Mouse (Mus musculus): ENCODE data around the gene Tnni3k. TPM values are rescaled to one million over a fixed set of nuclear protein-coding genes. Genes with fewer than 3 reads are reported as not detected.

Tnni3k gene
- total RNA-seq, 1 experiment, result not detected

DNA sequence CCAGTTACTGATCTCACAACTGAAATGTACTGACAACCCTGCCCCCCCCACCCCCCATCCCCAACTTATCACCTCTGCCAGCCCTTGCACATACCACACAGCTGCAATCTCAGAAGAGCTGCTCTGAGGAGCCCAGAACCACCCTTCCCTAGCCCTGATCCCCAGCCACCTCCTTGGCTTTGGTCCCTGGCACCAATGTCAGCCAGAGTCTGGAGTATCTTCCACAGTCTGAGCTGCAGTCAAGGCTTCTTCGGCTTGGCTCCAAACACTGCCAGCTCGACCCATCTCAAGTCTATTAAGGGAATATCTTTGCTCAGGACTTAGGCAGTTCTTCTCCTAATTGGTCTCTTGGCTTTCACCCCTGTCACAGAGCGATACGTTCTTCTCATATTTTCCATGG is 261.6 kb downstream of the Tnni3k start:
- Histone ChIP-seq H3K9me3 (ENCODE audit: control insufficient read depth, insufficient read depth, low read depth, low read length) (no peaks in the 10 kb centered on the region), H3K36me3 (ENCODE audit: control insufficient read depth, insufficient read depth, low read length, poor library complexity, severe bottlenecking) (no peaks in the 10 kb centered on the region), H3K4me3 (ENCODE audit: insufficient read depth in 1 of 2, low read depth in 1 of 2, low read length in 2 of 2, poor library complexity in 1 of 2, severe bottlenecking in 1 of 2) (no peak overlapping the region), H3K27ac (ENCODE audit: insufficient read depth, low read depth, low read length, poor library complexity, severe bottlenecking) (no peak overlapping the region), H3K4me1 (ENCODE audit: control insufficient read depth in 2 of 2, insufficient read depth in 2 of 2, low read length in 2 of 2, poor library complexity in 1 of 2) (no peaks in the 10 kb centered on the region), H3K9ac (ENCODE audit: insufficient read depth, low read depth, low read length, poor library complexity, severe bottlenecking) (no peak overlapping the region)
- TF ChIP-seq ZC3H11A (IDR thresholded peaks at IDR 0.05; ENCODE audit: borderline replicate concordance, low read depth, low read length) (no peak), HCFC1 (IDR thresholded peaks at IDR 0.05; ENCODE audit: borderline replicate concordance, insufficient read depth, low read length) (no peak), MAFK (IDR thresholded peaks at IDR 0.05; ENCODE audit: insufficient read depth, low read depth, low read length) (no peak), ZNF384 (IDR thresholded peaks at IDR 0.05; ENCODE audit: low read depth, low read length) (no peak), CHD2 (IDR thresholded peaks at IDR 0.05; ENCODE audit: low read depth, low read length) (no peak)
- in situ Hi-C loops (cut with MboI; ENCODE audit: low sequenced_read_pairs in 2 of 2, unreplicated experiment in 2 of 2), result no loop called here
- DNase-seq (ENCODE audit: low read depth, low spot score), result no peak

- no peak overlapping the region for H3K4me3 ChIP-seq (ENCODE audit: insufficient read depth in 1 of 2, low read depth in 1 of 2, low read length in 2 of 2, poor library complexity in 1 of 2, severe bottlenecking in 1 of 2)
- TF ChIP-seq ZC3H11A (IDR thresholded peaks at IDR 0.05; ENCODE audit: borderline replicate concordance, low read depth, low read length) (no peak), ZNF384 (IDR thresholded peaks at IDR 0.05; ENCODE audit: low read depth, low read length) (no peak), MAFK (IDR thresholded peaks at IDR 0.05; ENCODE audit: insufficient read depth, low read depth, low read length) (no peak), CHD2 (IDR thresholded peaks at IDR 0.05; ENCODE audit: low read depth, low read length) (no peak), HCFC1 (IDR thresholded peaks at IDR 0.05; ENCODE audit: borderline replicate concordance, insufficient read depth, low read length) (no peak)
- no peak overlapping the region for H3K27ac ChIP-seq (ENCODE audit: insufficient read depth, low read depth, low read length, poor library complexity, severe bottlenecking)
- no peaks in the 10 kb centered on the region for H3K36me3 ChIP-seq (ENCODE audit: control insufficient read depth, insufficient read depth, low read length, poor library complexity, severe bottlenecking)
- no peaks in the 10 kb centered on the region for H3K9me3 ChIP-seq (ENCODE audit: control insufficient read depth, insufficient read depth, low read depth, low read length)
- no peak overlapping the region for H3K9ac ChIP-seq (ENCODE audit: insufficient read depth, low read depth, low read length, poor library complexity, severe bottlenecking)
- in situ Hi-C loops (cut with MboI; ENCODE audit: low sequenced_read_pairs in 2 of 2, unreplicated experiment in 2 of 2), result no loop called here
- no peaks in the 10 kb centered on the region for H3K4me1 ChIP-seq (ENCODE audit: control insufficient read depth in 2 of 2, insufficient read depth in 2 of 2, low read length in 2 of 2, poor library complexity in 1 of 2)
- DNase-seq (ENCODE audit: low read depth, low spot score), result no peak
These were observed 267.6 kb downstream of the Tnni3k start for GRCm38 (mm10) chr3:154787611-154788010.

GRCm38 (mm10) chr3:154786354-154786753 is 268.9 kb downstream of the Tnni3k start:
- TF ChIP-seq HCFC1 (IDR thresholded peaks at IDR 0.05; ENCODE audit: borderline replicate concordance, insufficient read depth, low read length) (no peak), ZNF384 (IDR thresholded peaks at IDR 0.05; ENCODE audit: low read depth, low read length) (no peak), CHD2 (IDR thresholded peaks at IDR 0.05; ENCODE audit: low read depth, low read length) (no peak), MAFK (IDR thresholded peaks at IDR 0.05; ENCODE audit: insufficient read depth, low read depth, low read length) (no peak), ZC3H11A (IDR thresholded peaks at IDR 0.05; ENCODE audit: borderline replicate concordance, low read depth, low read length) (no peak)
- no peak overlapping the region for H3K9ac ChIP-seq (ENCODE audit: insufficient read depth, low read depth, low read length, poor library complexity, severe bottlenecking)
- DNase-seq (ENCODE audit: low read depth, low spot score), result no peak
- no peak overlapping the region for H3K27ac ChIP-seq (ENCODE audit: insufficient read depth, low read depth, low read length, poor library complexity, severe bottlenecking)
- in situ Hi-C loops (cut with MboI; ENCODE audit: low sequenced_read_pairs in 2 of 2, unreplicated experiment in 2 of 2), result no loop called here
- H3K9me3 ChIP-seq (ENCODE audit: control insufficient read depth, insufficient read depth, low read depth, low read length), result no peaks in the 10 kb centered on the region
- H3K4me1 ChIP-seq (ENCODE audit: control insufficient read depth in 2 of 2, insufficient read depth in 2 of 2, low read length in 2 of 2, poor library complexity in 1 of 2), result no peaks in the 10 kb centered on the region
- no peaks in the 10 kb centered on the region for H3K36me3 ChIP-seq (ENCODE audit: control insufficient read depth, insufficient read depth, low read length, poor library complexity, severe bottlenecking)
- H3K4me3 ChIP-seq (ENCODE audit: insufficient read depth in 1 of 2, low read depth in 1 of 2, low read length in 2 of 2, poor library complexity in 1 of 2, severe bottlenecking in 1 of 2), result no peak overlapping the region

DNA sequence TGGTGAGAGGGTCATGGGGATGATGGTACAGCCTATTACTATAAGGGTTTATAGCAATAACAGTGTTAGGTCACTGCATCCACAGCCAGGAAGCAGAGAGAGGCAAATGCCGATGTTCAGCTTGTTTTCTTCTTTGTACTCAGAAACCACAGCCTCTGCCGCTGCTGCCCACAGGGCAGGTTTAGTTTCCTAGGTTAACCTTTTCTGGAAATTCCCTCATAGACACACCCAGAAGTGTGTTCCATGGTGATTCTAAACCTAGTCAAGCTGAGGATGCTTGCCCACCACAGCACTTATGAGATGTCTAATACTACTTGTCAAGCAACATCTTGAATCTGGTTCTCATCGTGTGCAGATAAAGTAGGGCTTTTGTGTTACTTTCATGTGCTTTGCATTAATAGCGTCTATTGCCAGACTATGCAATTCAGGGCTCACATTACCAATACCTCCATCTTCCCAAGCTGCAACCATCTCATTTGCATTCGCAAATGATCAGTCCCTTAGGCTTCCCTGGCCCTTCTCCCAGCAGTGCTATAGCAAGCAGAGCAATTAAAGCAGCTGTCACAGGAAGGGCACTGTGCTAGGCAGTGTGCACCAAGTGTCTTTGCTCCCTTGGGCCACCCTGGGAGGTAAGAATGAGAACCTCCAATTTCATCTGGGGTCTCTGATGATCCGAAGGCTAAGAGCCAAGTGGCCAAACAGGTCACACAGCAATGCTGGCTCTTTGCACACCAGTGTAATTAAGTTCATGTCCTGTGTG is 276.2 kb downstream of the Tnni3k start:
- no peak for TF ChIP-seq HCFC1 (IDR thresholded peaks at IDR 0.05; ENCODE audit: borderline replicate concordance, insufficient read depth, low read length)
- TF ChIP-seq CHD2 (IDR thresholded peaks at IDR 0.05; ENCODE audit: low read depth, low read length), result no peak
- no peak for TF ChIP-seq ZNF384 (IDR thresholded peaks at IDR 0.05; ENCODE audit: low read depth, low read length)
- no peak overlapping the region for H3K9ac ChIP-seq (ENCODE audit: insufficient read depth, low read depth, low read length, poor library complexity, severe bottlenecking)
- H3K36me3 ChIP-seq (ENCODE audit: control insufficient read depth, insufficient read depth, low read length, poor library complexity, severe bottlenecking), result no peaks in the 10 kb centered on the region
- in situ Hi-C loops (cut with MboI; ENCODE audit: low sequenced_read_pairs in 2 of 2, unreplicated experiment in 2 of 2), result no loop called here
- peaks cover 0 to 7% of the 10 kb centered on the region in 2 experiments; a peak in 2 of 4 replicates for H3K4me1 ChIP-seq (ENCODE audit: control insufficient read depth in 2 of 2, insufficient read depth in 2 of 2, low read length in 2 of 2, poor library complexity in 1 of 2)
- no peak for DNase-seq (ENCODE audit: low read depth, low spot score)
- H3K9me3 ChIP-seq (ENCODE audit: control insufficient read depth, insufficient read depth, low read depth, low read length), result no peaks in the 10 kb centered on the region
- H3K4me3 ChIP-seq (ENCODE audit: insufficient read depth in 1 of 2, low read depth in 1 of 2, low read length in 2 of 2, poor library complexity in 1 of 2, severe bottlenecking in 1 of 2), result no peak overlapping the region
- no peak overlapping the region for H3K27ac ChIP-seq (ENCODE audit: insufficient read depth, low read depth, low read length, poor library complexity, severe bottlenecking)
